Mouse (Mus musculus) myocyte (in vitro differentiated cells): Measurements from ENCODE around the gene Stox2. TPM values are rescaled to one million over a fixed set of nuclear protein-coding genes. Genes with fewer than 3 reads are reported as not detected.

ENCODE experiments used
- H3K27me3 ChIP-seq: one replicate; pipeline ENCODE4 v1.6.1; 2011; ENCODE audit not compliant: control insufficient read depth, insufficient read depth, insufficient read length
- H3K36me3 ChIP-seq: one replicate; pipeline ENCODE4 v1.6.1; 2011; ENCODE audit not compliant: control insufficient read depth, insufficient read depth
- H3K4me2 ChIP-seq: one replicate; pipeline ENCODE4 v1.6.1; 2011; ENCODE audit warnings: low read depth, control low read depth
- H3K4me3 ChIP-seq: one replicate; pipeline ENCODE4 v1.5.1; 2011; ENCODE audit warnings: mild to moderate bottlenecking, control low read depth, moderate library complexity
- H3K79me2 ChIP-seq: one replicate; pipeline ENCODE4 v1.6.1; 2011; ENCODE audit not compliant: control insufficient read depth, insufficient read depth
- H3ac ChIP-seq: one replicate; pipeline ENCODE4 v1.6.1; 2011; ENCODE audit not compliant: control insufficient read depth, insufficient read length
- CEBPB ChIP-seq: IDR thresholded peaks from 2 replicates; pipeline ENCODE4 v1.6.1; 2011; ENCODE audit warnings: mild to moderate bottlenecking, moderate library complexity; ENCODE audit not compliant: poor library complexity, insufficient read depth, severe bottlenecking
- E2F4 ChIP-seq: IDR thresholded peaks from one replicate; pipeline ENCODE4 v1.6.1; 2011; ENCODE audit warnings: mild to moderate bottlenecking, control low read depth, moderate library complexity; ENCODE audit not compliant: insufficient read depth
- MAX ChIP-seq: IDR thresholded peaks from one replicate; pipeline ENCODE4 v1.6.1; 2011; ENCODE audit warnings: low read depth, mild to moderate bottlenecking, control low read depth
- MYOD1 ChIP-seq, 3 experiments: IDR thresholded peaks; one replicate each; pipeline ENCODE4 v1.6.1; 2011; ENCODE audit warnings: control low read depth in 2 of 3, low read depth in 2 of 3, mild to moderate bottlenecking in 2 of 3, moderate library complexity in 1 of 3; ENCODE audit not compliant: insufficient read length in 2 of 3, control insufficient read depth in 1 of 3
- MYOG ChIP-seq, 3 experiments: IDR thresholded peaks; one replicate each; pipeline ENCODE4 v1.6.1; 2011; ENCODE audit warnings: control low read depth in 2 of 3, low read depth in 2 of 3, mild to moderate bottlenecking in 2 of 3; ENCODE audit not compliant: insufficient read length in 2 of 3, control insufficient read depth in 1 of 3, insufficient read depth in 1 of 3
- POLR2A ChIP-seq: IDR thresholded peaks from one replicate; pipeline ENCODE4 v1.6.1; 2011; ENCODE audit warnings: low read depth, mild to moderate bottlenecking, control low read depth, moderate library complexity; ENCODE audit not compliant: insufficient read length
- POLR2AphosphoS2 ChIP-seq: IDR thresholded peaks from one replicate; pipeline ENCODE4 v1.6.1; 2011; ENCODE audit warnings: low read depth, control low read depth; ENCODE audit not compliant: insufficient read length
- REST ChIP-seq: IDR thresholded peaks from one replicate; pipeline ENCODE4 v1.6.1; 2011; ENCODE audit warnings: mild to moderate bottlenecking, control low read depth, moderate library complexity; ENCODE audit not compliant: insufficient read depth, insufficient read length
- SRF ChIP-seq: IDR thresholded peaks from one replicate; pipeline ENCODE4 v1.6.1; 2011; ENCODE audit warnings: low read depth; ENCODE audit not compliant: control insufficient read depth, insufficient read length
- TCF12 ChIP-seq: IDR thresholded peaks from one replicate; pipeline ENCODE4 v1.6.1; 2011; ENCODE audit warnings: mild to moderate bottlenecking, control low read depth; ENCODE audit not compliant: poor library complexity, insufficient read depth, severe bottlenecking
- TCF3 ChIP-seq: IDR thresholded peaks from one replicate; pipeline ENCODE4 v1.6.1; 2011; ENCODE audit warnings: low read depth, control low read depth; ENCODE audit not compliant: insufficient read length
- USF1 ChIP-seq: IDR thresholded peaks from one replicate; pipeline ENCODE4 v1.6.1; 2011; ENCODE audit warnings: low read depth, mild to moderate bottlenecking, control low read depth, moderate library complexity
- polyA plus RNA-seq: library from polyadenylated mRNA; unstranded; fragments of >200 nt; fragmentation: generic; extraction: Trizol; gene quantifications from one replicate; pipeline ENCODE4 v1.2.1, GENCODE M21; 2012; ENCODE audit warnings: missing spikeins

The Stox2 gene
- polyA plus RNA-seq, 1 experiment: not detected

- Histone ChIP-seq H3K4me2 (no peak overlapping the region), H3K27me3 (no peaks in the 10 kb centered on the region), H3K4me3 (no peak overlapping the region), H3ac (no peak overlapping the region), H3K36me3 (no peaks in the 10 kb centered on the region), H3K79me2 (no peaks in the 10 kb centered on the region)
- TF ChIP-seq REST (no peak), CEBPB (no peak), TCF12 (no peak), USF1 (no peak), MAX (no peak), MYOD1 (IDR thresholded peaks at IDR 0.05; ENCODE audit: control insufficient read depth in 1 of 3, insufficient read length in 2 of 3, low read depth in 2 of 3) (no peak), POLR2AphosphoS2 (no peak), TCF3 (no peak), POLR2A (no peak), SRF (no peak), MYOG (IDR thresholded peaks at IDR 0.05; ENCODE audit: control insufficient read depth in 1 of 3, insufficient read depth in 1 of 3, insufficient read length in 2 of 3, low read depth in 2 of 3) (no peak), E2F4 (no peak)
Measured at GRCm38 (mm10) chr8:47196391-47196790, 249.8 kb downstream of the Stox2 start.

DNA sequence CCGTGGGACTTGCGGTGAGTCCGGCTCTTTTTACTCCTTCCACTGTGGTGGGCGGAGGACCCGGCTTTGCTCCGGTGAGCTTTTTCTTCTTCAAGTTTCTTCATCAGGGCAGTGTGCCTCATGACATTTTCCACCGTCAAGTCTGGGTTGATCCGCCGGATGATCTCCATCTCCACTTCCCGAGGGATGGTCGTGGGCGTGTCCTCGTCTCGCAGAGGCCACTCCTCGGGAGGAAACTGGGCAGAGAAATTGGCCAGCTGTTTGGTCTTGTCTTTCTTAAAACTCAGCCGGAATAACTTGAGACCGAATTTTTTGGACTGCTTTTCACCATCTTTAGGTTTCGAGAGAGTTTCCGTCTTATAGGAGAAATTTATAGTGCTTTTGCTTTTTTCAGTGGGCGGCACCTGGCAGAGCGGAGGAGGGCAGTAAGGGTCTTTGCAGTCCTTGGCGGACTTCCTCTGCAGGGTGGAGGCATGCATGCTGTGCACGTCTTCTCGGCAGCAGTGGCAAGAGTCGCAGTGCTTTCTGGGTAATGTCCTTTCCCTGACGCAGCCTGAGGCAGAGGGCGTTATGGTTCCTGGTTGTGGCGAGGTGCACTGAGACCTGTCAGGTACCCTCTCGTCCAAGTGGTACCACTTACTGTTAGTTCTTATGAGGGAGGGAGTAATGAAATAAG, 252.7 kb downstream of the Stox2 start:
- Histone ChIP-seq H3ac (no peak overlapping the region), H3K4me3 (no peak overlapping the region), H3K4me2 (no peak overlapping the region), H3K79me2 (no peaks in the 10 kb centered on the region), H3K27me3 (no peaks in the 10 kb centered on the region), H3K36me3 (no peaks in the 10 kb centered on the region)
- no peak for TF ChIP-seq MAX
- TF ChIP-seq E2F4: no peak
- no peak for TF ChIP-seq TCF12
- no peak for TF ChIP-seq TCF3
- TF ChIP-seq REST: no peak
- TF ChIP-seq SRF: no peak
- TF ChIP-seq POLR2AphosphoS2: no peak
- TF ChIP-seq USF1: no peak
- no peak for TF ChIP-seq POLR2A
- no peak for TF ChIP-seq CEBPB
- no peak for TF ChIP-seq MYOD1 (IDR thresholded peaks at IDR 0.05; ENCODE audit: control insufficient read depth in 1 of 3, insufficient read length in 2 of 3, low read depth in 2 of 3)
- no peak for TF ChIP-seq MYOG (IDR thresholded peaks at IDR 0.05; ENCODE audit: control insufficient read depth in 1 of 3, insufficient read depth in 1 of 3, insufficient read length in 2 of 3, low read depth in 2 of 3)

- no peak for TF ChIP-seq E2F4
- no peak for TF ChIP-seq REST
- no peak for TF ChIP-seq POLR2AphosphoS2
- Histone ChIP-seq H3K27me3 (no peaks in the 10 kb centered on the region), H3K36me3 (no peaks in the 10 kb centered on the region), H3K4me3 (no peak overlapping the region), H3K4me2 (no peak overlapping the region), H3ac (no peak overlapping the region), H3K79me2 (no peaks in the 10 kb centered on the region)
Measured at GRCm38 (mm10) chr8:47191444-47192365, 254.5 kb downstream of the Stox2 start.

GRCm38 (mm10) chr8:47185396-47185795, 260.8 kb downstream of the Stox2 start:
- Histone ChIP-seq H3K4me3 (no peak overlapping the region), H3K27me3 (no peaks in the 10 kb centered on the region), H3ac (no peak overlapping the region), H3K79me2 (no peaks in the 10 kb centered on the region), H3K4me2 (no peak overlapping the region), H3K36me3 (no peaks in the 10 kb centered on the region)
- no peak for TF ChIP-seq REST
- TF ChIP-seq POLR2AphosphoS2: no peak
- TF ChIP-seq TCF3: no peak
- no peak for TF ChIP-seq POLR2A
- no peak for TF ChIP-seq TCF12
